Mouse (Mus musculus): ENCODE measurements around the gene Clmn.

DNA sequence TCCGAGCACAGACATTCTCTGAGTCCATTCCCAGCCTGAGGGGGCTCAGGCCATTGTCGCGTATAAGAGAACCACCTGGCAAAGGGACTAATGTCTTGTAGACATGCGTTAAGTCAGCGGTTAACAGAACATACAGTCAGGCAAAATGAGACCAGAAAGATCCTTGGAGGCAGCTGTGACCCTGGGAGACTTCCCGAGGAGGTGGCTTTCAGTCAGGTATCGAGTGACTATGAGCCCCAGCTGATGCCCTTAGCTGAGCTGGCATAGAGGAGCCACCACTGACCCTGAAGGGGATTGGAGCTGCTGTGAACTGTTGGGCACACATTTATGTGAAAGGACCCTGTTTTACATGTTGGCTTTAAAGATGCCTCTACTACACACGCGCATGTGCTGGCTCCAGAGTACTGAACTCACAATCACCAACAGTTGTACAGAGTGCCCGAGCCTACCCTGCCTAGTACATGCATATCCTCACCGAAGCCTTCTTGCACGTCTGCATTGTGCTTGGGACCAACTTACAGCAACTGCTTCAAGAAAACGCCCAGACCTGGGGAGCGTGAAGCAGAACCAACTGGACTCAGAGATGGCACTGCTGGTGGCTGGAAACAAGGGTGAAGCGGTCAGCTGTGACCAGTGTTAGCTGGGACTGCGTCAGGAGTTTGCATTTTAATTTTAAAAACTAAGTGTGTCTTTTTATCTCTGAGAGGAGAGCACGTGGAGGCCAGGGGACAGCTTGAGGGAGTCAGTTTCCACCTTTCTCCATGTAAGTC lies 34.0 kb downstream of the Clmn start:
- TF ChIP-seq CTCF (IDR thresholded peaks at IDR 0.05) (no peak), POLR2A (IDR thresholded peaks at IDR 0.05; ENCODE audit: insufficient read depth, low read depth, low read length) (no peak), EP300 (IDR thresholded peaks at IDR 0.05; ENCODE audit: insufficient read depth, low read depth, low read length) (no peak)

Measured in heart, adult 2 months (tissue).